Mouse (Mus musculus): ENCODE measurements around the gene Gabpb1. TPM values are rescaled to one million over a fixed set of nuclear protein-coding genes. Genes with fewer than 3 reads are reported as not detected.

The Gabpb1 gene
- polyA plus RNA-seq, 1 experiment from 2014 or later, result 41.9 TPM

DNA sequence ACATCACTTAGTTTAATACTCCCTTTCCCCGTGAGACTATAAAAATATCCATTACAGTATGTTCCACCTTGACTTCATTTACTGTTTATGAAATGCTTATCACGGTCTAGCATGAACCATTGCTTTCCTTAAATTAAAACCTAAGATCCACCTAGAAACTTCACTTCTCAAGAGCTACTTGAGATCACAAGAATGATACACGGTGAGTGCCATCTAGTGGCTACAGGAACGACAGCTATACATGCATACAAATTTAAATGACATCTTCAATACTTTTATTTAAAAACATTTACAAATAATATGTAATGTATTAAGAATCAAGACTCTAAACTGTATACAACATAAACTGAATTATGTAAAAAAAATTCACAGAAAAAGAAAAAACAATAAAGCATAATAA, 12.7 kb downstream of the Gabpb1 start:
- no peaks in the 10 kb centered on the region for H3K36me3 ChIP-seq (ENCODE audit: control insufficient read depth, insufficient read depth, low read length)
- no peak overlapping the region for H3K4me3 ChIP-seq (ENCODE audit: low read depth, low read length)
- ATAC-seq (replicated peaks; ENCODE audit: insufficient number of reproducible peaks, low FRiP score, low TSS enrichment), result no peak
- H3K27me3 ChIP-seq (ENCODE audit: control insufficient read depth, insufficient read depth, low read length), result no peaks in the 10 kb centered on the region
- 53% methylated on average over 4 of the region's 4 CpGs for WGBS (ENCODE audit: insufficient replicate concordance)
- no peak overlapping the region for H3K4me2 ChIP-seq
- no peak overlapping the region for H3K9ac ChIP-seq (ENCODE audit: low read depth, low read length)
- H3K4me1 ChIP-seq (ENCODE audit: control insufficient read depth, insufficient read depth, low read length), result no peaks in the 10 kb centered on the region
- no peak overlapping the region for H3K27ac ChIP-seq (ENCODE audit: low read depth, low read length)
- H3K9me3 ChIP-seq (replicated peaks; ENCODE audit: control insufficient read depth, low read length), result no peaks in the 10 kb centered on the region

DNA sequence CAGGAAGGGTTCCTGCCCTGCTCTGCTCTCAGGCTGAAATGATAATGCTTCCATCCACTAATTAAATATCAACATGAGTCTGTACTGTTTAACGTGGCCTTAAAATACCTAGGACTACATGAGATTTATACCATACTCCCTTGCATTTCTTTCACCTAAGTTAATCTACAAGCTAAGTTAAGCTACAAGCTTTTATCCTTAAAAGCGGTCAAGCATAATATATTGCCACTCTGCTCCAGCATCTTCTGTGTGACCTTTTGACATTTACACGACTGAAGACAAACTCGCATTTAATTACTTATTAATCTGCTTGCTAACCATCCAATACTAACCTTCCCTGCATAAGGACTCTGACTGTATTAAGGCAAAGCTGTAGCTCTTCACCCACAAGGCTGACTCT, 23.2 kb downstream of the Gabpb1 start:
- Histone ChIP-seq H3K27me3 (ENCODE audit: control insufficient read depth, insufficient read depth, low read length) (no peaks in the 10 kb centered on the region), H3K27ac (ENCODE audit: low read depth, low read length) (no peak overlapping the region), H3K4me3 (ENCODE audit: low read depth, low read length) (no peak overlapping the region), H3K4me2 (no peak overlapping the region), H3K36me3 (ENCODE audit: control insufficient read depth, insufficient read depth, low read length) (peaks cover 8% of the 10 kb centered on the region; the same call in 1 of the 2 replicates), H3K4me1 (ENCODE audit: control insufficient read depth, insufficient read depth, low read length) (no peaks in the 10 kb centered on the region), H3K9ac (ENCODE audit: low read depth, low read length) (no peak overlapping the region), H3K9me3 (replicated peaks; ENCODE audit: control insufficient read depth, low read length) (no peaks in the 10 kb centered on the region)
- 88% methylated on average over 4 of the region's 4 CpGs for WGBS (ENCODE audit: insufficient replicate concordance)
- no peak for ATAC-seq (replicated peaks; ENCODE audit: insufficient number of reproducible peaks, low FRiP score, low TSS enrichment)

DNA sequence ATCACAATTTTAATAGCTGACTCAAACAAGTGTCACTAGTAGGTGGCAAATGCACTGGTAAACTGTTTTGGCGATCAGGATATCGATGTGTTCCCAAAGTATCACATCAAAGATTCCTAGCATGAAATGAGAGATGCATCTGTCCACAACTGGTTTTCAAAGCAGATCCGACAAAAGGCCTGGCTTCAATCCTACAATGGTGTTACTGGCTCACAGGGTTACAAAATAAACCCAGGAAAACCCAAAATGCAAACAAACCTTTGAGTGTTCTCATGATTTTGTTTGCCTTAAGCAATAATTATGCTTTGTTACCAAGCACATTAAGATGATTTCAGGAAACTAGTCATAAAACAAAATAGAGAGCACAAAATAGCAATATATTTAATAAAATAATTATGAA, 28.4 kb downstream of the Gabpb1 start:
- Histone ChIP-seq H3K4me2 (no peak overlapping the region), H3K27me3 (ENCODE audit: control insufficient read depth, insufficient read depth, low read length) (no peaks in the 10 kb centered on the region), H3K9me3 (replicated peaks; ENCODE audit: control insufficient read depth, low read length) (no peaks in the 10 kb centered on the region), H3K4me3 (ENCODE audit: low read depth, low read length) (no peak overlapping the region), H3K36me3 (ENCODE audit: control insufficient read depth, insufficient read depth, low read length) (peaks cover 17% of the 10 kb centered on the region), H3K9ac (ENCODE audit: low read depth, low read length) (no peak overlapping the region), H3K4me1 (ENCODE audit: control insufficient read depth, insufficient read depth, low read length) (no peaks in the 10 kb centered on the region), H3K27ac (ENCODE audit: low read depth, low read length) (no peak overlapping the region)
- no peak for ATAC-seq (replicated peaks; ENCODE audit: insufficient number of reproducible peaks, low FRiP score, low TSS enrichment)
- WGBS (ENCODE audit: insufficient replicate concordance), result 97% methylated on average over 3 of the region's 3 CpGs

DNA sequence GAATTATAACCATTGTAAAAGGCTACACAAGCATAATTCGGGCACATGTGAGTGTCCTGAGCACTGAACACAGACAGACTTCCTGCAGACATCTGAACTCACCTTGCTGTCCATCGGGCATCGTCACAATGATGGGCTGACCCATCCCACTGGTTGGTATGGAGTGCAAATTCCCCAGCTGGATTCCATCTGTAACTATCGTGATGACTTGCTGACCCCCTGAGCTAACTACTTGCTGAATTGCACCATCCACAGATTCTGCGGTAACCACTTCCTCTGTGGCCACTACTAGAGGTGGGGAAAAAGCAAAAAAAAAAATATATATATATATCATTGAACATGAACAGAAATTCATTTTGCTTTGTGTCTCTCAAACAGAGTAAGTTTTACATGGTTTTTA, 29.7 kb downstream of the Gabpb1 start:
- ATAC-seq (replicated peaks; ENCODE audit: insufficient number of reproducible peaks, low FRiP score, low TSS enrichment), result no peak
- H3K9me3 ChIP-seq (replicated peaks; ENCODE audit: control insufficient read depth, low read length), result no peaks in the 10 kb centered on the region
- WGBS (ENCODE audit: insufficient replicate concordance), result 88% methylated on average over 5 of the region's 5 CpGs

DNA sequence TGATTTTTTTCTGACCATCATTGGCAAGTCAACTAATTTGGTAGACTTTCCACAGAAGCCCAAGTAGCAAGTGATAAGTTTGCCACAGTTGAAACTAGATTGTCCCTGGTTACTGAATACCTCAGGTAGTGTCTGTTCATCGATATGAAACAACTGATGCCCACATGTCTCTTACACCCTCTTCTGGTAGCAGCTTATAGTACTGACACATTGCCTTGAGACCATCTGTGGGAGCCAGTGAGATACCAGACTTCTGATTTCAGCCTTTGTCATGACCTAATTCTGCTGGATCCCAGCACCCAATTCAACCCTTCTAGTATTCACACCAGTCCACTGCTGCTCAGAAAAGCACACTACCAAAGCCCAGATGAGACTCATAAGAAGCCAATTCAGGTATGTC, 31.4 kb downstream of the Gabpb1 start:
- H3K36me3 ChIP-seq (ENCODE audit: control insufficient read depth, insufficient read depth, low read length), result peaks cover 28% of the 10 kb centered on the region
- no peak for ATAC-seq (replicated peaks; ENCODE audit: insufficient number of reproducible peaks, low FRiP score, low TSS enrichment)
- 95% methylated on average over 1 of the region's 1 CpGs for WGBS (ENCODE audit: insufficient replicate concordance)

More for the DNA sequence above, 29.7 kb downstream of the Gabpb1 start:
- Histone ChIP-seq H3K4me2 (no peak overlapping the region), H3K4me3 (ENCODE audit: low read depth, low read length) (no peak overlapping the region), H3K9ac (ENCODE audit: low read depth, low read length) (no peak overlapping the region), H3K27ac (ENCODE audit: low read depth, low read length) (no peak overlapping the region), H3K27me3 (ENCODE audit: control insufficient read depth, insufficient read depth, low read length) (no peaks in the 10 kb centered on the region), H3K4me1 (ENCODE audit: control insufficient read depth, insufficient read depth, low read length) (no peaks in the 10 kb centered on the region), H3K36me3 (ENCODE audit: control insufficient read depth, insufficient read depth, low read length) (peaks cover 15% of the 10 kb centered on the region)

DNA sequence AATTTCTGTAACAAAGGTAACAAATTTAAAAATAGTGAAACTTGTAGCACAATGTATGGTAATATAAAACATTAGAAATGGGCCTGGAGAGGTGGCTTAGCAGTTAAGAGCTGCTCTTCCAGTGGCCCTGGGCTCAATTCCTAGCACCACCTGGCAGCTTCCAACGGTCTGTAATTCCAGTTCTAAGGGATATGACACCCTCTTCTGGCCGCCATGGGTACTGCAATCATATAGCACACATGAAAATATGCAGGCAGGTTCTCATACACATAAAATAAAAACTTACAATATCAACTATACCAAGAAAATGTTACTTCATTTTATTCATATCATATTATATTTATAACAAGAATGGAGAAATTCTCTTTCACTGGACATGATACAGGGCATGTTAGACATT, 35.8 kb downstream of the Gabpb1 start:
- Histone ChIP-seq H3K9ac (ENCODE audit: low read depth, low read length) (no peak overlapping the region), H3K4me1 (ENCODE audit: control insufficient read depth, insufficient read depth, low read length) (no peaks in the 10 kb centered on the region), H3K9me3 (replicated peaks; ENCODE audit: control insufficient read depth, low read length) (no peaks in the 10 kb centered on the region), H3K27ac (ENCODE audit: low read depth, low read length) (no peak overlapping the region), H3K4me3 (ENCODE audit: low read depth, low read length) (no peak overlapping the region), H3K36me3 (ENCODE audit: control insufficient read depth, insufficient read depth, low read length) (peaks cover 16% of the 10 kb centered on the region), H3K27me3 (ENCODE audit: control insufficient read depth, insufficient read depth, low read length) (no peaks in the 10 kb centered on the region), H3K4me2 (no peak overlapping the region)
- no peak for ATAC-seq (replicated peaks; ENCODE audit: insufficient number of reproducible peaks, low FRiP score, low TSS enrichment)
- WGBS (ENCODE audit: insufficient replicate concordance), result 89% methylated on average over 2 of the region's 2 CpGs

More for the DNA sequence above, 31.4 kb downstream of the Gabpb1 start:
- Histone ChIP-seq H3K27ac (ENCODE audit: low read depth, low read length) (no peak overlapping the region), H3K4me2 (no peak overlapping the region), H3K4me1 (ENCODE audit: control insufficient read depth, insufficient read depth, low read length) (no peaks in the 10 kb centered on the region), H3K27me3 (ENCODE audit: control insufficient read depth, insufficient read depth, low read length) (no peaks in the 10 kb centered on the region), H3K9ac (ENCODE audit: low read depth, low read length) (no peak overlapping the region), H3K4me3 (ENCODE audit: low read depth, low read length) (no peak overlapping the region), H3K9me3 (replicated peaks; ENCODE audit: control insufficient read depth, low read length) (no peaks in the 10 kb centered on the region)

DNA sequence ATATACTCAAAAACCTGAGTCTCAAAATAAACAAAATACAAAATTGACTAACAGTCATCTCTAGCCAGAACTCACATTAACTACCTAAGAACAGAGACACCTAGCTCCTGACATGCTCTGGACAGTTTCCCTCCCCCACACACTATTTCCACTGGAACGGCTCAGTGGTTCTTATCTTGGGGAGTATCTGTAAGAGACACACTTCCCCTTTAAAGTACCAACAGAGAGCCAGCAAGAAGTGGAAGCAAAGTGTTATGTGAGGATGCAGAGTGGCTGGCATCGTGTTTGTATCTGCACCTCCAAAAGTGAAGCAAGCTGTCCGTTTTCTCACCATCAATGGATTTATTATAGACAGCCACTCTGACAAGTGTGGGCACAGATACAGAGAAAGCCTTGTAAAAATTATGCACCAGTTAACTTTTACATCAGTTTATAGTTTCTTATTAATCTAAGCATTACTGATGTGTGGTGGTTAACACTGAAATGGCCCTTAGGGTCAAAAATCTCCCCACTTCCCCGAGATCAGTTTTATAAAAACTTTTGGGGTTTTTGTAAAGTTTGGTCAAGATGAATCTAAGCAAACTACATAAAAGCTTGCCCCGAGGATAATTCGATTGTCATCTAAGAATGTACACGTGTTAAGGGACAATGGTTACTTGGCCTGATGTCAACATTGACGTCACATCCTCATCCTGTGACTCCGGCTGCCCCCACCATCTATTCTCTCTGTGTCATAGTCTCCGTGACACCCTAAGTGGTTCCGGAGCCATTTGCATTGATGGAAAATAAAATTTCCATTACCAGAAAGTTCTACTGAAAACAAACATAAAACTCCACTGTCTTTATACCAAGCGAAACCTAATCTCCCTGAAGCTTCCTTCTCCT, 40.0 kb downstream of the Gabpb1 start:
- no peak overlapping the region for H3K4me2 ChIP-seq
- no peak overlapping the region for H3K27ac ChIP-seq (ENCODE audit: low read depth, low read length)
- no peaks in the 10 kb centered on the region for H3K4me1 ChIP-seq (ENCODE audit: control insufficient read depth, insufficient read depth, low read length)
- H3K4me3 ChIP-seq (ENCODE audit: low read depth, low read length), result no peak overlapping the region
- WGBS (ENCODE audit: insufficient replicate concordance), result 67% methylated on average over 12 of the region's 12 CpGs
- peaks cover 10% of the 10 kb centered on the region for H3K36me3 ChIP-seq (ENCODE audit: control insufficient read depth, insufficient read depth, low read length)
- H3K9me3 ChIP-seq (replicated peaks; ENCODE audit: control insufficient read depth, low read length), result no peaks in the 10 kb centered on the region
- no peak overlapping the region for H3K9ac ChIP-seq (ENCODE audit: low read depth, low read length)
- no peaks in the 10 kb centered on the region for H3K27me3 ChIP-seq (ENCODE audit: control insufficient read depth, insufficient read depth, low read length)
- no peak for ATAC-seq (replicated peaks; ENCODE audit: insufficient number of reproducible peaks, low FRiP score, low TSS enrichment)

DNA sequence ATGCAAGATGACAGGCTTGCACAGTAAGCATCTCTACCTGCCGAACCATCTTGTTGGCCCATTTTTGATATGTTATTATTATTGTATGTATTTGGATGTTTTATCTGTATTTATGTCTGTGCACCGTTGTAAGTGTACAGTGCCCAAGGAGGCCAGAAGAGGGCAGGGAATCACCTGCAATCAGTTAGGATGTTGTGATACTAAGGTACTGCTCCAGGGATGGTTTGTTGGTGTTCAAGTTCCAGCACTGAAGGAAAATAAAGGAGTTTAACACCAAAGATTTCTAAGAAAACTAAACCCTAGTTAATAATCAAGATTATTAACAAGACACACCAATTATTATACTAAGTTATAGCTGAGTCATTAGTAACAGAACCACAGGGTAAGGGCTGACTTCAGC, 43.0 kb downstream of the Gabpb1 start:
- ATAC-seq (replicated peaks; ENCODE audit: insufficient number of reproducible peaks, low FRiP score, low TSS enrichment), result no peak
- no peak overlapping the region for H3K4me3 ChIP-seq (ENCODE audit: low read depth, low read length)
- no peaks in the 10 kb centered on the region for H3K9me3 ChIP-seq (replicated peaks; ENCODE audit: control insufficient read depth, low read length)
- H3K27ac ChIP-seq (ENCODE audit: low read depth, low read length), result no peak overlapping the region
- 79% methylated on average over 2 of the region's 2 CpGs for WGBS (ENCODE audit: insufficient replicate concordance)
- no peaks in the 10 kb centered on the region for H3K27me3 ChIP-seq (ENCODE audit: control insufficient read depth, insufficient read depth, low read length)
- H3K4me2 ChIP-seq, result no peak overlapping the region
- no peaks in the 10 kb centered on the region for H3K4me1 ChIP-seq (ENCODE audit: control insufficient read depth, insufficient read depth, low read length)
- no peak overlapping the region for H3K9ac ChIP-seq (ENCODE audit: low read depth, low read length)
- no peaks in the 10 kb centered on the region; the same call in 1 of the 2 replicates for H3K36me3 ChIP-seq (ENCODE audit: control insufficient read depth, insufficient read depth, low read length)

Data from heart, embryonic 11.5 days (tissue).